Comparison of ENCODE assay signal across 8 mouse cellular contexts in the genomic region with DNA sequence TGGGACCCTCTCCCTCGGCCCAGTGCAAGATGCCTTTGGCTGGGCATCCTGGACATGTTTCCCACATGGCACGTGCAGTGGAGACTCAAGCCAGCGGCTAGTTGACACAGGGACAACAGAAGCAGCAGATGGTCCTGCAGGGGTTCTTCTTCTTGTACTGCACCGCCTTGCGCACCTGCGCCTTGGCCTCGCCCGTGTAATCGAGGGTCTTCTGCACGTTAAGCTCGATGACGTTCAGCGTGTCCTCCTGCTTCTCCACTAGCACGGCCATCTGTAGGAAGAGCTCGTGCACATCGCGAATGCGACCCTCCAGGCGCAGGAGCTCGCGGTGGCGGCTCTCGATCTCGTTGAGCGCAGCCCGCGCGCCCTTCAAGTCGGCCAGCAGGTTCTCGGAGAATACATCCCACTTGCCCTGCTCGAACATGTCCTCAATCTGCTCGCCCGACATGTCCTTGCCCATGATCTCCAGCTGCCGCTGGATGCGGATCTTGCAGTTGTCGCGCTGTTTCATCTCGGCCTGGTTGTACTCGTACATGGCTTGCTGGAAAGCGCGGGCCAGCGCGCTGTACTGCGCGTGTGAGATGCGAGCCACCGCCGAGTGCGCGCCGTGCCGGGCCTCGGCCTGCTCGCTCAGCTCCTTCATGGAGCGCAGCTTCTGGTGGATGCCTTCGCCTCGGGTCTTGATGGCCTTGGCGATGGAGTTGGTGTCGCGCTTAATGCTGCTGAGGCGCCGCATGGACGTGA. TPM values are rescaled to one million over a fixed set of nuclear protein-coding genes. Genes with fewer than 3 reads are reported as not detected.
DNase-seq lines count a peak whose midpoint lies in the region; ATAC-seq lines count a peak whose summit lies in the region.

No protein-coding gene starts in this region.

- peak overlapping the region; percentile 73 for H3K4me2 ChIP-seq in heart, embryonic 12.5 days
- H3K4me2 ChIP-seq in liver, embryonic 16.5 days (ENCODE audit: low read depth, low read length) = peak overlapping the region; percentile 47

- H3K27ac ChIP-seq in heart, embryonic 12.5 days (ENCODE audit: poor library complexity, severe bottlenecking) = no peak overlapping the region
- no peak overlapping the region for H3K27ac ChIP-seq in liver, embryonic 16.5 days (ENCODE audit: low read length)

- no peaks in the 10 kb centered on the region for H3K36me3 ChIP-seq in heart, embryonic 12.5 days
- H3K36me3 ChIP-seq in liver, embryonic 16.5 days (ENCODE audit: control insufficient read depth, insufficient read depth) = peaks cover 7% of the 10 kb centered on the region

- H3K4me3 ChIP-seq in heart, embryonic 12.5 days = peak overlapping the region; percentile 45
- peak overlapping the region; percentile 23 for H3K4me3 ChIP-seq in liver, embryonic 16.5 days (ENCODE audit: low read depth, low read length)

- peak overlapping the region; percentile 53 for H3K9ac ChIP-seq in heart, embryonic 12.5 days
- H3K9ac ChIP-seq in liver, embryonic 16.5 days (ENCODE audit: low read depth, low read length) = no peak overlapping the region

- H3K9me3 ChIP-seq in heart, embryonic 12.5 days (replicated peaks) = no peaks in the 10 kb centered on the region
- no peaks in the 10 kb centered on the region for H3K9me3 ChIP-seq in liver, embryonic 16.5 days (replicated peaks; ENCODE audit: control insufficient read depth, low read length)

- peaks cover 4% of the 10 kb centered on the region; the same call in 1 of the 2 replicates for H3K4me1 ChIP-seq in heart, embryonic 12.5 days (replicated peaks)
- H3K4me1 ChIP-seq in liver, embryonic 16.5 days (ENCODE audit: control insufficient read depth, low read depth, low read length) = no peaks in the 10 kb centered on the region

- no peak; the same call in 1 of the 2 replicates for ATAC-seq in heart, embryonic 12.5 days (ENCODE audit: insufficient number of reproducible peaks, low FRiP score)
- no peak for ATAC-seq in liver, embryonic 16.5 days (ENCODE audit: low read depth)

- 11% methylated on average over 63 of the region's 63 CpGs for WGBS in heart, embryonic 12.5 days
- WGBS in liver, embryonic 16.5 days (ENCODE audit: insufficient replicate concordance) = 26% methylated on average over 63 of the region's 63 CpGs

- no peak for DNase-seq in heart, adult 8-10 months (ENCODE audit: low spot score)
- DNase-seq in cerebellum, postnatal 14 days = peak; percentile 68 to 70
- peak; percentile 24 to 37 for DNase-seq in frontal cortex, postnatal 10 days (ENCODE audit: low spot score in 2 of 2)
- DNase-seq in kidney, postnatal 14 days = peak; percentile 43
- peak; percentile 41 for DNase-seq in right cerebral cortex, postnatal 25 days
- DNase-seq in adipocyte (ENCODE audit: low spot score) = no peak

- H3K27me3 ChIP-seq in heart, embryonic 12.5 days (replicated peaks) = peaks cover 32% of the 10 kb centered on the region
- H3K27me3 ChIP-seq in liver, embryonic 16.5 days (ENCODE audit: control insufficient read depth, insufficient read depth, low read depth, low read length) = peaks cover 21% of the 10 kb centered on the region

RNA-seq across cellular contexts. Expression of a gene that starts 22.9 kb away (rescaled TPM):
- polyA plus RNA-seq in heart, embryonic 12.5 days (2016; fragmentation: Nextera tagmentation; extraction: Ambion mirVana) = 5.5 and 6.4 TPM in 2 replicates
- 1 to 10 TPM; 1.7 to 2.5 (median 2.3) TPM for total RNA-seq in heart, adult 8-10 months (2022)
- polyA plus RNA-seq in liver, embryonic 16.5 days (2015; fragmentation: Nextera tagmentation; extraction: Ambion mirVana) = 9.3 and 10.8 TPM in 2 replicates

Comparison
In these comparisons a context has a peak if more than half of its experiments do, and no peak if none do; other contexts are left out.
1. DNase-seq: peak in cerebellum, postnatal 14 days (2 of 2), frontal cortex, postnatal 10 days (2 of 2), kidney, postnatal 14 days (single experiment) and right cerebral cortex, postnatal 25 days (single experiment); none in heart, adult 8-10 months (single experiment) and adipocyte (single experiment).